9 mouse cellular contexts compared by ENCODE assay signal in genomic region chr3:37657009-37657408, GRCm38 (mm10). TPM values are rescaled to one million over a fixed set of nuclear protein-coding genes. Genes with fewer than 3 reads are reported as not detected.
DNase-seq lines count a peak whose midpoint lies in the region; ATAC-seq and TF ChIP-seq lines count a peak whose summit lies in the region.
"Had no signal": no experiment of that assay in that cellular context is flagged by ENCODE, and none has a peak within 500 bp of the region (broad histone marks: within the 10 kb centered on the region; RNA-seq: fewer than 3 reads in every experiment).

No protein-coding gene starts in this region.

- 0 out of 2 replicates have a peak overlapping the region, but pooled peaks have one; percentile 6 for H3K4me3 ChIP-seq in lung, embryonic 16.5 days (ENCODE audit: low read length)
- H3K4me3 ChIP-seq in forebrain, embryonic 11.5 days (ENCODE audit: low read depth, low read length): no peak overlapping the region
- H3K4me3 ChIP-seq in hindbrain, postnatal 0 days (ENCODE audit: low read length): no peak overlapping the region
- H3K4me3 ChIP-seq in small intestine, adult 2 months (ENCODE audit: low read depth, low read length): peak overlapping the region; percentile 12; the same call in 1 of the 2 replicates

- no peak for DNase-seq in lung, postnatal 25 days (ENCODE audit: low spot score)
- peak; percentile 82 for DNase-seq in forebrain, embryonic 11.5 days (ENCODE audit: low spot score)
- DNase-seq in hindbrain, postnatal 0 days (ENCODE audit: low spot score): peak; percentile 7
- DNase-seq in layer of hippocampus, postnatal 14 days (ENCODE audit: low spot score in 2 of 2): no peak
- DNase-seq in spleen, adult 18-20 months: no peak
- no peak for DNase-seq in cerebellum, adult 9-11 months

- H3K9ac ChIP-seq in lung, embryonic 16.5 days (ENCODE audit: low read length): peak overlapping the region; percentile 42; the same call in 1 of the 2 replicates
- H3K9ac ChIP-seq in forebrain, embryonic 11.5 days (ENCODE audit: low read length): no peak overlapping the region
- no peak overlapping the region for H3K9ac ChIP-seq in hindbrain, postnatal 0 days (replicated peaks; ENCODE audit: low read length)

- TF ChIP-seq CTCF in hindbrain, postnatal 0 days (IDR thresholded peaks at IDR 0.05; ENCODE audit: low read depth): no peak
- TF ChIP-seq CTCF in small intestine, adult 2 months (IDR thresholded peaks at IDR 0.05; ENCODE audit: extremely low read depth, insufficient read length, insufficient replicate concordance, low read depth, low read length): no peak

- no peaks in the 10 kb centered on the region for H3K9me3 ChIP-seq in lung, embryonic 16.5 days (ENCODE audit: control insufficient read depth, low read length)
- no peaks in the 10 kb centered on the region for H3K9me3 ChIP-seq in forebrain, embryonic 11.5 days (ENCODE audit: control insufficient read depth, low read length)
- H3K9me3 ChIP-seq in hindbrain, postnatal 0 days (ENCODE audit: low read length): no peaks in the 10 kb centered on the region

- H3K4me1 ChIP-seq in lung, embryonic 16.5 days (replicated peaks; ENCODE audit: control insufficient read depth, insufficient read depth, low read length): peaks cover 35% of the 10 kb centered on the region
- peaks cover 13% of the 10 kb centered on the region for H3K4me1 ChIP-seq in forebrain, embryonic 11.5 days (replicated peaks; ENCODE audit: control insufficient read depth, insufficient read depth, low read length)
- H3K4me1 ChIP-seq in hindbrain, postnatal 0 days (ENCODE audit: insufficient read depth, low read length): peaks cover 5% of the 10 kb centered on the region; the same call in 1 of the 2 replicates
- H3K4me1 ChIP-seq in small intestine, adult 2 months (ENCODE audit: control insufficient read depth, insufficient read depth, insufficient read length, low read length): peaks cover 15% of the 10 kb centered on the region

- no peak for TF ChIP-seq POLR2A in small intestine, adult 2 months (IDR thresholded peaks at IDR 0.05; ENCODE audit: low read depth, low read length)

- H3K27ac ChIP-seq in lung, embryonic 16.5 days (ENCODE audit: low read length): peak overlapping the region; percentile 83
- H3K27ac ChIP-seq in forebrain, embryonic 11.5 days (ENCODE audit: low read depth, low read length): no peak overlapping the region
- H3K27ac ChIP-seq in hindbrain, postnatal 0 days: no peak overlapping the region
- H3K27ac ChIP-seq in small intestine, adult 2 months (ENCODE audit: insufficient read depth, low read depth, low read length): peak overlapping the region; percentile 64; the same call in 1 of the 2 replicates

- no peaks in the 10 kb centered on the region for H3K36me3 ChIP-seq in lung, embryonic 16.5 days (ENCODE audit: control insufficient read depth, insufficient read depth, low read length)
- no peaks in the 10 kb centered on the region for H3K36me3 ChIP-seq in forebrain, embryonic 11.5 days (ENCODE audit: control insufficient read depth, insufficient read depth, low read length)
- no peaks in the 10 kb centered on the region for H3K36me3 ChIP-seq in hindbrain, postnatal 0 days (ENCODE audit: insufficient read depth, low read length)
- no peaks in the 10 kb centered on the region for H3K36me3 ChIP-seq in small intestine, adult 2 months (ENCODE audit: control insufficient read depth, insufficient read depth, low read length)

- peak overlapping the region; percentile 38 for H3K4me2 ChIP-seq in lung, embryonic 16.5 days (ENCODE audit: low read depth, low read length)
- no peak overlapping the region; the same call in 1 of the 2 replicates for H3K4me2 ChIP-seq in forebrain, embryonic 11.5 days (ENCODE audit: low read depth, low read length, severe bottlenecking)
- H3K4me2 ChIP-seq in hindbrain, postnatal 0 days (ENCODE audit: low read depth, low read length): peak overlapping the region; percentile 14; the same call in 1 of the 2 replicates

- peak; percentile 34; the same call in 1 of the 2 replicates for ATAC-seq in lung, embryonic 16.5 days (ENCODE audit: low read depth)
- peak; percentile 81 for ATAC-seq in forebrain, embryonic 11.5 days (replicated peaks; ENCODE audit: low FRiP score)
- ATAC-seq in hindbrain, postnatal 0 days: 0 out of 2 replicates have a peak, but pooled peaks have one; percentile 13
- ATAC-seq: Patski had no signal

- WGBS in lung, embryonic 16.5 days: 11% methylated on average over 8 of the region's 8 CpGs
- WGBS in forebrain, embryonic 11.5 days: 0% methylated on average over 8 of the region's 8 CpGs
- 11% methylated on average over 8 of the region's 8 CpGs for WGBS in hindbrain, postnatal 0 days
- WGBS in small intestine, adult 2 months: 12% methylated on average over 8 of the region's 8 CpGs

- H3K27me3 ChIP-seq in lung, embryonic 16.5 days (ENCODE audit: control insufficient read depth, insufficient read depth, low read depth, low read length): no peaks in the 10 kb centered on the region; the same call in 1 of the 2 replicates
- H3K27me3 ChIP-seq in forebrain, embryonic 11.5 days (ENCODE audit: control insufficient read depth, insufficient read depth, low read length): peaks cover 4% of the 10 kb centered on the region; the same call in 1 of the 2 replicates
- H3K27me3 ChIP-seq in hindbrain, postnatal 0 days (ENCODE audit: insufficient read depth, low read length): no peaks in the 10 kb centered on the region
- no peaks in the 10 kb centered on the region for H3K27me3 ChIP-seq in small intestine, adult 2 months (ENCODE audit: control insufficient read depth, insufficient read depth, low read length)
- H3K27me3 ChIP-seq: Patski had no signal

RNA-seq across cellular contexts. Expression of gene Spry1, which starts 17.3 kb away (rescaled TPM):
- polyA plus RNA-seq in lung, embryonic 16.5 days (2015; fragmentation: Nextera tagmentation; extraction: Ambion mirVana): 17.9 and 18.9 TPM in 2 replicates
- 20.9 and 24.4 TPM in 2 replicates for polyA plus RNA-seq in forebrain, embryonic 11.5 days (2014; fragmentation: Nextera tagmentation; extraction: Ambion mirVana)
- 31.8 and 40.6 TPM in 2 replicates for total RNA-seq in hindbrain, postnatal 0 days (2014; rRNA removed)
- polyA plus RNA-seq in hindbrain, postnatal 0 days (2015; fragmentation: Nextera tagmentation; extraction: Ambion mirVana): 5.5 and 5.6 TPM in 2 replicates
- 7.1 and 17.5 TPM in 2 replicates for polyA plus RNA-seq in small intestine, adult 2 months (2012; rRNA removed)
- 10 to 100 TPM; 15.1 to 16.8 TPM for total RNA-seq in layer of hippocampus, postnatal 14 days (2021)

Comparison
In these comparisons a context has a peak if more than half of its experiments do, and no peak if none do; other contexts are left out.
1. ATAC-seq: peak in every context shown above with its lines; median percentile 81 in forebrain, embryonic 11.5 days; 34 in lung, embryonic 16.5 days; 13 in hindbrain, postnatal 0 days.
2. H3K27ac ChIP-seq: peak in lung, embryonic 16.5 days (single experiment) and small intestine, adult 2 months (single experiment); none in forebrain, embryonic 11.5 days (single experiment) and hindbrain, postnatal 0 days (single experiment).
3. H3K4me3 ChIP-seq: peak in lung, embryonic 16.5 days (single experiment) and small intestine, adult 2 months (single experiment); none in forebrain, embryonic 11.5 days (single experiment) and hindbrain, postnatal 0 days (single experiment).
4. DNase-seq: peak in forebrain, embryonic 11.5 days (single experiment) and hindbrain, postnatal 0 days (single experiment); none in lung, postnatal 25 days (single experiment), layer of hippocampus, postnatal 14 days (0 of 2), spleen, adult 18-20 months (0 of 2) and cerebellum, adult 9-11 months (single experiment).